Mouse (Mus musculus) E14TG2a.4 (cell line): ENCODE data around the gene Rpl10a.

ENCODE experiments used
- CTCF ChIP-seq: conservative IDR thresholded peaks from 2 replicates; pipeline ENCODE4 v1.5.1; 2014; ENCODE audit warnings: low read length
- NANOG ChIP-seq: IDR thresholded peaks from 2 replicates; pipeline ENCODE4 v1.6.1; 2014; ENCODE audit warnings: borderline replicate concordance, low read length, mixed read lengths

- TF ChIP-seq CTCF, result no peak
- no peak for TF ChIP-seq NANOG
These were observed 21.7 kb downstream of the Rpl10a start for GRCm38 (mm10) chr17:28349901-28350465.
